Mouse (Mus musculus) spleen, postnatal 36 days (tissue): Measurements from ENCODE around the gene Mab21l3.
"Not testable (repeated sequence)": the region's sequence is repeated elsewhere in the genome, so short reads cannot be mapped to it uniquely, and the experiment has no call there.

Source experiments
- DNase-seq, 2 experiments: peaks; one replicate each; pipeline ENCODE4 v3.0.0; 2022; ENCODE audit warnings: low spot score in 2 of 2, mixed read lengths in 1 of 2

Gene Mab21l3

GRCm38 (mm10) chr3:101839327-101839726, 9.4 kb downstream of the Mab21l3 start:
- DNase-seq, result no peak

- no peak for DNase-seq
Measured at GRCm38 (mm10) chr3:101836971-101837370, 11.8 kb downstream of the Mab21l3 start.

GRCm38 (mm10) chr3:101836532-101836931, 12.2 kb downstream of the Mab21l3 start:
- no peak for DNase-seq

- peak in 1 of 2 experiments; percentile 10 for DNase-seq
Measured at GRCm38 (mm10) chr3:101836045-101836444, 12.7 kb downstream of the Mab21l3 start.

- no peak for DNase-seq
Measured at GRCm38 (mm10) chr3:101831189-101831858, 17.4 kb downstream of the Mab21l3 start.

GRCm38 (mm10) chr3:101829881-101830616, 18.7 kb downstream of the Mab21l3 start:
- no peak for DNase-seq

GRCm38 (mm10) chr3:101828595-101828994, 20.2 kb downstream of the Mab21l3 start:
- no peak for DNase-seq

GRCm38 (mm10) chr3:101827220-101827715, 21.5 kb downstream of the Mab21l3 start:
- no peak for DNase-seq

- no peak for DNase-seq
Measured at GRCm38 (mm10) chr3:101824338-101824737, 24.4 kb downstream of the Mab21l3 start.

- no peak for DNase-seq
Measured at GRCm38 (mm10) chr3:101822052-101822451, 26.7 kb downstream of the Mab21l3 start.

- not testable (repeated sequence) for DNase-seq
Measured at GRCm38 (mm10) chr3:101820708-101821107, 28.1 kb downstream of the Mab21l3 start.

GRCm38 (mm10) chr3:101816006-101816405, 32.8 kb downstream of the Mab21l3 start:
- no peak for DNase-seq

- DNase-seq, result no peak
Measured at GRCm38 (mm10) chr3:101814790-101815189, 34.0 kb downstream of the Mab21l3 start.

- DNase-seq, result peak; percentile 9 to 18
Measured at GRCm38 (mm10) chr3:101812341-101812962, 36.3 kb downstream of the Mab21l3 start.

GRCm38 (mm10) chr3:101811931-101812330, 36.8 kb downstream of the Mab21l3 start:
- no peak for DNase-seq

- no peak for DNase-seq
Measured at GRCm38 (mm10) chr3:101807646-101808045, 41.1 kb downstream of the Mab21l3 start.

GRCm38 (mm10) chr3:101806941-101807340, 41.8 kb downstream of the Mab21l3 start:
- DNase-seq, result no peak

GRCm38 (mm10) chr3:101806149-101806548, 42.6 kb downstream of the Mab21l3 start:
- DNase-seq, result peak; percentile 25 to 47

- no peak for DNase-seq
Measured at GRCm38 (mm10) chr3:101805562-101806004, 43.2 kb downstream of the Mab21l3 start.

GRCm38 (mm10) chr3:101804971-101805561, 43.7 kb downstream of the Mab21l3 start:
- DNase-seq, result no peak

- no peak for DNase-seq
Measured at GRCm38 (mm10) chr3:101804331-101804730, 44.4 kb downstream of the Mab21l3 start.

GRCm38 (mm10) chr3:101803764-101804163, 45.0 kb downstream of the Mab21l3 start:
- DNase-seq, result no peak
